Mouse (Mus musculus): Measurements from ENCODE around the gene Atp8b2. TPM values are rescaled to one million over a fixed set of nuclear protein-coding genes. Genes with fewer than 3 reads are reported as not detected.

Gene Atp8b2
- polyA plus RNA-seq, 1 experiment = 80.8 TPM

- TF ChIP-seq POLR2A (IDR thresholded peaks at IDR 0.05; ENCODE audit: borderline replicate concordance, extremely low read depth, insufficient read depth, insufficient read length, poor library complexity, severe bottlenecking) = no peak
- no peak for TF ChIP-seq CTCF (IDR thresholded peaks at IDR 0.05; ENCODE audit: borderline replicate concordance, extremely low read depth, insufficient read depth, insufficient read length)
- no peak for DNase-seq (ENCODE audit: low read depth)
Observed at GRCm38 (mm10) chr3:89957880-89958279, 5.4 kb downstream of the Atp8b2 start.

- TF ChIP-seq POLR2A (IDR thresholded peaks at IDR 0.05; ENCODE audit: borderline replicate concordance, extremely low read depth, insufficient read depth, insufficient read length, poor library complexity, severe bottlenecking) (no peak), CTCF (IDR thresholded peaks at IDR 0.05; ENCODE audit: borderline replicate concordance, extremely low read depth, insufficient read depth, insufficient read length) (no peak)
- no peak for DNase-seq (ENCODE audit: low read depth)
Observed at GRCm38 (mm10) chr3:89956177-89956971, 6.9 kb downstream of the Atp8b2 start.

DNA sequence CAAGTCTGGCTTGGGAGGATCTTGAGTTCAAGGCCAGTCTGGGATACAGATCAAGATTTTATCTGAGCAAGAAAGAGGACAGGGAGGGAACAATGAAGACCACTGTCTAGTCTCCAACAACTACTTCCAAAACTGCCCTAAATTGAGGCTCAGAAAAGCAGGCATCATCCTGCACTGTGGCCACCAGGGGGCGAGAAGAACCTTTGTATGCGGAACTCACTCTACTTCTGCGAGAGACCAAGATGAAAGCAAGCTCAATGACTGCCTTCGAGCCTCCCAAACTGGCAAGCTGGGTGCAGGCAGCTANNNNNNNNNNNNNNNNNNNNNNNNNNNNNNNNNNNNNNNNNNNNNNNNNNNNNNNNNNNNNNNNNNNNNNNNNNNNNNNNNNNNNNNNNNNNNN lies 9.9 kb downstream of the Atp8b2 start:
- DNase-seq (ENCODE audit: low read depth) = peak; percentile 87
- TF ChIP-seq POLR2A (IDR thresholded peaks at IDR 0.05; ENCODE audit: borderline replicate concordance, extremely low read depth, insufficient read depth, insufficient read length, poor library complexity, severe bottlenecking) (no peak), CTCF (IDR thresholded peaks at IDR 0.05; ENCODE audit: borderline replicate concordance, extremely low read depth, insufficient read depth, insufficient read length) (peak; percentile 89)

GRCm38 (mm10) chr3:89948655-89949054 lies 14.7 kb downstream of the Atp8b2 start:
- DNase-seq (ENCODE audit: low read depth) = peak; percentile 34
- TF ChIP-seq CTCF (IDR thresholded peaks at IDR 0.05; ENCODE audit: borderline replicate concordance, extremely low read depth, insufficient read depth, insufficient read length) = no peak
- TF ChIP-seq POLR2A (IDR thresholded peaks at IDR 0.05; ENCODE audit: borderline replicate concordance, extremely low read depth, insufficient read depth, insufficient read length, poor library complexity, severe bottlenecking) = no peak

DNA sequence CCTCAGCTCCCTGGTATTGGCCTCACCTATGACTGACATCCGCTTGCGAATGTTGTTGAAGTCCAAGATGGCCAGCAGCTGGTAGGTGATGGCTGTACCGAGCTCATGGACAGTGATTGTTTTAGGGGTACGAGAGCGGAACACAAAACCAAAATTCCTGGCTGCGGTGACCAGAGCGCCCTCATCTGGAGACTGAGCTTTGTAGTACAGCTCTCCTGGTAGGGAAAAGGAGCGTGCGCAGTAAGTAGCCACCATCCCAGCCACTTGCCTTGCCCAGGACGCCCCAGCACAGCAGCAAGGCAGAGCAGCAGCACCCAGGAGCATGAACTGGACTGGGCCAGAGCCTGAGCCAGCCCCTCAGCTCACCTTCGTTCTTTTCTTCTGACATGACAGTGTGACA lies 15.3 kb downstream of the Atp8b2 start:
- DNase-seq (ENCODE audit: low read depth) = no peak
- TF ChIP-seq CTCF (IDR thresholded peaks at IDR 0.05; ENCODE audit: borderline replicate concordance, extremely low read depth, insufficient read depth, insufficient read length) (no peak), POLR2A (IDR thresholded peaks at IDR 0.05; ENCODE audit: borderline replicate concordance, extremely low read depth, insufficient read depth, insufficient read length, poor library complexity, severe bottlenecking) (no peak)

GRCm38 (mm10) chr3:89945026-89945425 lies 18.3 kb downstream of the Atp8b2 start:
- no peak for TF ChIP-seq POLR2A (IDR thresholded peaks at IDR 0.05; ENCODE audit: borderline replicate concordance, extremely low read depth, insufficient read depth, insufficient read length, poor library complexity, severe bottlenecking)
- TF ChIP-seq CTCF (IDR thresholded peaks at IDR 0.05; ENCODE audit: borderline replicate concordance, extremely low read depth, insufficient read depth, insufficient read length) = no peak
- DNase-seq (ENCODE audit: low read depth) = no peak

GRCm38 (mm10) chr3:89942894-89943293 lies 20.4 kb downstream of the Atp8b2 start:
- TF ChIP-seq CTCF (IDR thresholded peaks at IDR 0.05; ENCODE audit: borderline replicate concordance, extremely low read depth, insufficient read depth, insufficient read length) (no peak), POLR2A (IDR thresholded peaks at IDR 0.05; ENCODE audit: borderline replicate concordance, extremely low read depth, insufficient read depth, insufficient read length, poor library complexity, severe bottlenecking) (no peak)

GRCm38 (mm10) chr3:89936495-89936894 lies 26.8 kb downstream of the Atp8b2 start:
- TF ChIP-seq CTCF (IDR thresholded peaks at IDR 0.05; ENCODE audit: borderline replicate concordance, extremely low read depth, insufficient read depth, insufficient read length) = no peak
- TF ChIP-seq POLR2A (IDR thresholded peaks at IDR 0.05; ENCODE audit: borderline replicate concordance, extremely low read depth, insufficient read depth, insufficient read length, poor library complexity, severe bottlenecking) = no peak
- DNase-seq (ENCODE audit: low read depth) = no peak

More at GRCm38 (mm10) chr3:89942894-89943293, 20.4 kb downstream of the Atp8b2 start:
- DNase-seq (ENCODE audit: low read depth) = peak; percentile 12

- no peak for DNase-seq (ENCODE audit: low read depth)
- TF ChIP-seq POLR2A (IDR thresholded peaks at IDR 0.05; ENCODE audit: borderline replicate concordance, extremely low read depth, insufficient read depth, insufficient read length, poor library complexity, severe bottlenecking) (no peak), CTCF (IDR thresholded peaks at IDR 0.05; ENCODE audit: borderline replicate concordance, extremely low read depth, insufficient read depth, insufficient read length) (no peak)
Observed at GRCm38 (mm10) chr3:89932925-89933324, 30.4 kb downstream of the Atp8b2 start.

DNA sequence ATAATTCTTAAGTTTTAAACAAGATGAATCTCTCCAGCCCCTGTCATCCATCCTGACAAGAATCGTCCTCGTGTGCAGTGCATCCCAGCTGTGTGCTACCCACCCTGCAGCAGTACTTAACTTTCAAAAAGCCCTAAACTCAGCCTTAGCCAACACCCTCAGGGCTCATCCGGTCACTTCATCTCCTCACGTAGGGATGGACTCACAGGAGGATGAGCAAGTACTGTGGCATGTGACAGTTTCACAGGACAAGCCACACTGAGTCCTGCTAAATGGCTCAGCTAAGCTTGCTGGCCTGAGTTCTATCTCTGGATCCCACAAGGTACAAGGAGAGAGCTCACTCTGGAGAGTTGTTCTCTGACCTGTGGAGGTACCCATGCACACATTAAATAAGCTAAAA lies 34.4 kb downstream of the Atp8b2 start:
- no peak for TF ChIP-seq POLR2A (IDR thresholded peaks at IDR 0.05; ENCODE audit: borderline replicate concordance, extremely low read depth, insufficient read depth, insufficient read length, poor library complexity, severe bottlenecking)
- no peak for TF ChIP-seq CTCF (IDR thresholded peaks at IDR 0.05; ENCODE audit: borderline replicate concordance, extremely low read depth, insufficient read depth, insufficient read length)
- DNase-seq (ENCODE audit: low read depth) = no peak

DNA sequence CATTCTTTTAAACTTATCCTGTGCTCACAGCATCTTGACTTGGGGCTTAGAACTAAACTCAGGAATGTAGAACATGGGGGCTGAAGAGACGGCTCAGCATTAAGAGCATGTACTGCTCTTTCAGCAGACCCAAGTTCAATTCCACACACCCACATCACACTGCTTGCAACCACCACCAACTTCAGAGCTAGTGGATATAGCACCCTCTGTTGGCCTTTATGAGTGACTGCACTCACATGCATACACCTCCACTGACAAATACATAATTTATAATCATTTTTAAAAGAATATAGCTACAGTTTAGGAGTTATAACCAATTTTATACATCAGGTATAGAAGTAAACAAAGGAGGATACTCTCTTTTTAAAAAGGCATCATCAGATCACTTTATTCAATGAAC lies 36.9 kb downstream of the Atp8b2 start:
- TF ChIP-seq CTCF (IDR thresholded peaks at IDR 0.05; ENCODE audit: borderline replicate concordance, extremely low read depth, insufficient read depth, insufficient read length) (no peak), POLR2A (IDR thresholded peaks at IDR 0.05; ENCODE audit: borderline replicate concordance, extremely low read depth, insufficient read depth, insufficient read length, poor library complexity, severe bottlenecking) (no peak)
- no peak for DNase-seq (ENCODE audit: low read depth)

GRCm38 (mm10) chr3:89920711-89921110 lies 42.6 kb downstream of the Atp8b2 start:
- no peak for DNase-seq (ENCODE audit: low read depth)
- no peak for TF ChIP-seq CTCF (IDR thresholded peaks at IDR 0.05; ENCODE audit: borderline replicate concordance, extremely low read depth, insufficient read depth, insufficient read length)
- TF ChIP-seq POLR2A (IDR thresholded peaks at IDR 0.05; ENCODE audit: borderline replicate concordance, extremely low read depth, insufficient read depth, insufficient read length, poor library complexity, severe bottlenecking) = no peak
